Mouse (Mus musculus) CH12.LX (cell line): ENCODE data around the gene Cks2. TPM values are rescaled to one million over a fixed set of nuclear protein-coding genes. Genes with fewer than 3 reads are reported as not detected.

Experiments
- DNase-seq: peaks from one replicate; pipeline ENCODE4 v3.0.0-alpha.2; 2013; ENCODE audit errors: extremely low read depth
- H3K27ac ChIP-seq: 2 replicates; pipeline ENCODE4 v1.5.1; 2012; ENCODE audit warnings: low read depth, mild to moderate bottlenecking, control low read depth, moderate library complexity; ENCODE audit not compliant: insufficient read depth
- H3K27me3 ChIP-seq: replicated peaks from 2 replicates; pipeline ENCODE3; 2012; ENCODE audit warnings: inconsistent platforms
- H3K36me3 ChIP-seq, 2 experiments: replicated peaks in 1 of 2; 2 replicates each; pipeline versions ENCODE3 to v1.6.1; 2012; ENCODE audit warnings: inconsistent platforms in 1 of 2, low read length in 1 of 2, mild to moderate bottlenecking in 1 of 2, mixed read lengths in 1 of 2, moderate library complexity in 1 of 2; ENCODE audit not compliant: control insufficient read depth in 1 of 2, insufficient read depth in 1 of 2
- H3K4me1 ChIP-seq, 2 experiments: 2 replicates each; pipeline ENCODE4 v1.6.1; 2012; ENCODE audit warnings: inconsistent platforms in 1 of 2, moderate library complexity in 1 of 2; ENCODE audit not compliant: insufficient read depth in 2 of 2, control insufficient read depth in 1 of 2
- H3K4me2 ChIP-seq: 2 replicates; pipeline ENCODE4 v1.6.1; 2012; ENCODE audit warnings: low read depth, mild to moderate bottlenecking, control low read depth; ENCODE audit not compliant: poor library complexity, insufficient read depth, severe bottlenecking
- H3K4me3 ChIP-seq, 3 experiments: fragments of 150-350 bp in 1 of 3; sonication (generic) in 1 of 3; replicated peaks in 1 of 3; 2 replicates each; pipeline versions ENCODE3 to v1.5.1; 2011 to 2012; ENCODE audit warnings: low read depth in 2 of 3, low read length in 2 of 3, mild to moderate bottlenecking in 2 of 3, moderate library complexity in 2 of 3, control low read depth in 1 of 3, improper control_type of control experiment in 1 of 3, inconsistent platforms in 1 of 3, mixed read lengths in 1 of 3; ENCODE audit not compliant: poor library complexity in 1 of 3
- H3K79me2 ChIP-seq: replicated peaks from 2 replicates; pipeline ENCODE4 v1.6.1; 2012; ENCODE audit warnings: mild to moderate bottlenecking, moderate library complexity; ENCODE audit not compliant: control insufficient read depth, poor library complexity, insufficient read depth, severe bottlenecking; ENCODE audit errors: extremely low read depth
- H3K9ac ChIP-seq: 2 replicates; pipeline ENCODE4 v1.6.1; 2012; ENCODE audit warnings: low read depth, mild to moderate bottlenecking, control low read depth, moderate library complexity; ENCODE audit not compliant: insufficient read depth
- H3K9me3 ChIP-seq: replicated peaks from 2 replicates; pipeline ENCODE3; 2012; ENCODE audit warnings: low read length, inconsistent platforms, mixed read lengths
- CTCF ChIP-seq, 2 experiments: IDR thresholded peaks in 1 of 2; conservative IDR thresholded peaks in 1 of 2; 2 replicates each; pipeline ENCODE4 v1.5.1; 2011 to 2012; ENCODE audit warnings: low read depth in 2 of 2, low read length in 2 of 2, improper control_type of control experiment in 1 of 2, inconsistent platforms in 1 of 2, mild to moderate bottlenecking in 1 of 2, moderate library complexity in 1 of 2
- ELF1 ChIP-seq: IDR thresholded peaks from 2 replicates; pipeline ENCODE4 v1.6.1; 2014; ENCODE audit warnings: low read depth, mild to moderate bottlenecking, inconsistent platforms, low read length, improper control_type of control experiment
- GABPA ChIP-seq: IDR thresholded peaks from 2 replicates; pipeline ENCODE4 v1.6.1; 2012; ENCODE audit warnings: low read depth, low read length, improper control_type of control experiment, inconsistent platforms; ENCODE audit not compliant: insufficient replicate concordance
- HCFC1 ChIP-seq: IDR thresholded peaks from 2 replicates; pipeline ENCODE4 v1.6.1; 2012; ENCODE audit warnings: low read depth, mild to moderate bottlenecking, inconsistent platforms, low read length, improper control_type of control experiment
- IRF4 ChIP-seq: IDR thresholded peaks from 2 replicates; pipeline ENCODE4 v1.6.1; 2014; ENCODE audit warnings: low read depth, mild to moderate bottlenecking, inconsistent platforms, low read length, improper control_type of control experiment
- MAFK ChIP-seq: IDR thresholded peaks from 2 replicates; pipeline ENCODE4 v1.6.1; 2011; ENCODE audit warnings: low read length, improper control_type of control experiment; ENCODE audit not compliant: insufficient replicate concordance
- MAZ ChIP-seq: IDR thresholded peaks from 2 replicates; pipeline ENCODE4 v1.6.1; 2012; ENCODE audit warnings: low read depth, mild to moderate bottlenecking, inconsistent platforms, low read length, improper control_type of control experiment, moderate library complexity
- MEF2A ChIP-seq: IDR thresholded peaks from 2 replicates; pipeline ENCODE4 v1.6.1; 2014; ENCODE audit warnings: low read depth, mild to moderate bottlenecking, inconsistent platforms, low read length, improper control_type of control experiment, borderline replicate concordance
- MYC ChIP-seq: IDR thresholded peaks from 2 replicates; pipeline ENCODE4 v1.6.1; 2011; ENCODE audit warnings: low read depth, mild to moderate bottlenecking, improper control_type of control experiment, low read length
- NELFE ChIP-seq: IDR thresholded peaks from 2 replicates; pipeline ENCODE4 v1.6.1; 2011; ENCODE audit warnings: low read depth, low read length, improper control_type of control experiment
- PAX5 ChIP-seq: IDR thresholded peaks from 2 replicates; pipeline ENCODE4 v1.6.1; 2012; ENCODE audit warnings: low read length, inconsistent platforms, mixed read lengths
- POLR2AphosphoS2 ChIP-seq: IDR thresholded peaks from 2 replicates; pipeline ENCODE4 v1.6.1; 2011; ENCODE audit warnings: low read depth, low read length, improper control_type of control experiment
- SIN3A ChIP-seq: IDR thresholded peaks from 2 replicates; pipeline ENCODE4 v1.6.1; 2012; ENCODE audit warnings: low read length, improper control_type of control experiment, inconsistent platforms
- SMC3 ChIP-seq: IDR thresholded peaks from 2 replicates; pipeline ENCODE4 v1.6.1; 2011; ENCODE audit warnings: low read depth, low read length, improper control_type of control experiment
- TCF12 ChIP-seq: IDR thresholded peaks from 2 replicates; pipeline ENCODE4 v1.6.1; 2014; ENCODE audit warnings: low read depth, mild to moderate bottlenecking, inconsistent platforms, low read length, improper control_type of control experiment
- ZC3H11A ChIP-seq: IDR thresholded peaks from 2 replicates; pipeline ENCODE4 v1.6.1; 2012; ENCODE audit warnings: low read depth, mild to moderate bottlenecking, inconsistent platforms, low read length, improper control_type of control experiment
- ZKSCAN1 ChIP-seq: IDR thresholded peaks from 2 replicates; pipeline ENCODE4 v1.6.1; 2012; ENCODE audit warnings: low read depth, inconsistent platforms, low read length, improper control_type of control experiment, borderline replicate concordance
- ZMIZ1 ChIP-seq: IDR thresholded peaks from 2 replicates; pipeline ENCODE4 v1.6.1; 2012; ENCODE audit warnings: low read depth, mild to moderate bottlenecking, inconsistent platforms, low read length, improper control_type of control experiment
- ZNF384 ChIP-seq: IDR thresholded peaks from 2 replicates; pipeline ENCODE4 v1.6.1; 2012; ENCODE audit warnings: low read depth, low read length, improper control_type of control experiment, inconsistent platforms
- dilution Hi-C: fragments of 300-500 bp; cut with MboI; formaldehyde crosslinking; loops from 2 replicates; pipeline ENCODE4 v1.14.3; 2020; ENCODE audit warnings: low sequenced_read_pairs; ENCODE audit not compliant: extremely low pct_unique_long_range_greater_than_20kb, extremely low pct_ligation_motif_present
- in situ Hi-C: fragments of 300-500 bp; cut with MboI; formaldehyde crosslinking; loops from 3 replicates; pipeline ENCODE4 v1.14.3; 2019; ENCODE audit warnings: low sequenced_read_pairs, low pct_ligation_motif_present, low pct_unique_long_range_greater_than_20kb, mixed read lengths
- polyA plus RNA-seq: library from polyadenylated mRNA; unstranded; fragments of >175 nt; gene quantifications from 2 replicates; pipeline ENCODE4 v1.2.1, GENCODE M21; 2012; ENCODE audit warnings: low read depth; ENCODE audit not compliant: insufficient read length
- total RNA-seq, 2 experiments: library from RNA; depleted of rRNA; stranded (reverse); fragments of 300-350 nt in 1 of 2; fragments of >200 nt in 1 of 2; gene quantifications; 2 replicates each; pipeline ENCODE4 v1.2.3; 2012 to 2014

Cks2 gene
- total and polyA plus RNA-seq, 3 experiments, result 142 to 465 (median 143) TPM

DNA sequence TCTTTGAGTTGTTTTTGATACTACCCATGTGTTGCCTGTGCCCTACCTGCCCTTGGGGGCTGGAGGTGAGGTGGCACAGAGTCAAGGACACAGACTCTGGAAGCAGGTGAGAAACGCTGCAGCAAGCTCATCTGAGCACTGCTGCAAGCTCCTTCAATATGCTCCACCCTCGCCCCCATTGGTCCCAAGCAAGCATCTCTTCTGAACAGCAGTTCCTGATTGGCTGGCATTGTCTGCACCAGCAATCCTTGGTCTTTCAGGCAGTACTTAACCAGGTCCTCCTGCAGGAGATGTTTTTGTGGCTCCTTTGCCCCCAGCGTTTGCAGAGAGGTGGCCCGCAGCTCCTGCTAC is 41.2 kb upstream of the Cks2 start:
- H3K9me3 ChIP-seq, result no peaks in the 10 kb centered on the region
- no peak overlapping the region for H3K27ac ChIP-seq
- TF ChIP-seq NELFE, result no peak
- no peak for TF ChIP-seq MAZ
- no peak for TF ChIP-seq ZC3H11A
- no peak for TF ChIP-seq ZMIZ1
- TF ChIP-seq ZKSCAN1, result no peak
- no peak for TF ChIP-seq GABPA
- TF ChIP-seq MEF2A, result no peak
- no peak for TF ChIP-seq SIN3A
- TF ChIP-seq MYC, result no peak
- no peak for TF ChIP-seq ZNF384
- TF ChIP-seq MAFK, result no peak
- TF ChIP-seq CTCF (conservative IDR thresholded peaks at IDR 0.05 in 1 of 2, IDR thresholded peaks at IDR 0.05 in 1 of 2; ENCODE audit: low read depth in 2 of 2, low read length in 2 of 2), result no peak
- no peak overlapping the region for H3K4me2 ChIP-seq
- no peak for DNase-seq
- peaks cover 5 to 11% of the 10 kb centered on the region in 2 experiments; a peak in 3 of 4 replicates for H3K4me1 ChIP-seq
- no peaks in the 10 kb centered on the region for H3K27me3 ChIP-seq
- in situ Hi-C loops, result loop anchor here (25.0 kb wide), 2 partner anchors 142 to 417 kb away; no protein-coding TSS in a partner anchor
- dilution Hi-C loops, result no loop called here
- no peaks in the 10 kb centered on the region for H3K79me2 ChIP-seq
- H3K36me3 ChIP-seq, result no peaks in the 10 kb centered on the region
- no peak overlapping the region for H3K4me3 ChIP-seq
- H3K9ac ChIP-seq, result no peak overlapping the region

DNA sequence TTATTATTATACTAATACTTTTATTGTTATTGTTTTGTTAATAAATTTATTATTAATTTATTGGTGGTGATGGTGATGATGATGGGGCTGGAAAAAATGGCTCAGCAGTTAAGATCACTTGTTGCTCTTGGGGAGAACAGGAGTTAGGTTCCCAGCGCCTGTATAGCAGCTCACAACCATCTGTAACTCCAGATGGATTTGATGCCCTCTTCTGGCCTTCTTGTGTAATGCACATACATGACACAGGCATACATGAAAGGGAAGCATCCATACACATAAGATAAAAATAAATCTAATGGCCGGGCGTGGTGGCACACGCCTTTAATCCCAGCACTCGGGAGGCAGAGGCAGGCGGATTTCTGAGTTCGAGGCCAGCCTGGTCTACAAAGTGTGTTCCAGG is 35.8 kb upstream of the Cks2 start:
- in situ Hi-C loops, result loop anchor here (25.0 kb wide), 2 partner anchors 147 to 422 kb away; no protein-coding TSS in a partner anchor

DNA sequence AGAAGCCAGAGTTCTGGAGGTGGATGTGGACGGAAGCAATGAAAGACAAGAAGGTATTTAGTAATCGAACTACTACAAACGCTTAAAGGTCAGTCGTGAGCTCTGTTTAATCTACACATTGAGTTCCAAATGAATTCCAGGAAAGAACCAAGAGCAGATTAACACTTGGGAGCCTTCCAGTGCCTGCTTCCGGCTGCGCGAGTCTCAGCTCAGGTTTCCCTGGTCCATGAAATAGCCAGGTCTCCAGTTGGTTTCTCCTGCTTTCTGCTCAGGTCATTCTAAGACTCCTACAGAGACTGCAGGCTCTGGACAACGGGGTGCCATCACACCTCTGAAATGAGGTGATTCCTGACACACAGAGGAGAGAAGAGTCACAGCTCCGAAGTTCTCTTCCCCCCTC is 34.0 kb upstream of the Cks2 start:
- H3K4me1 ChIP-seq, result peaks cover 3 to 12% of the 10 kb centered on the region in 2 experiments; a peak in 1 of 4 replicates
- H3K9me3 ChIP-seq, result no peaks in the 10 kb centered on the region
- H3K9ac ChIP-seq, result no peak overlapping the region
- H3K4me2 ChIP-seq, result no peak overlapping the region
- dilution Hi-C loops, result no loop called here
- H3K27me3 ChIP-seq, result no peaks in the 10 kb centered on the region
- no peak overlapping the region for H3K4me3 ChIP-seq
- H3K79me2 ChIP-seq, result no peaks in the 10 kb centered on the region
- in situ Hi-C loops, result loop anchor here (25.0 kb wide), 2 partner anchors 149 to 424 kb away; no protein-coding TSS in a partner anchor
- no peaks in the 10 kb centered on the region for H3K36me3 ChIP-seq
- DNase-seq, result no peak
- TF ChIP-seq IRF4, result no peak
- no peak for TF ChIP-seq TCF12
- TF ChIP-seq POLR2AphosphoS2, result no peak
- TF ChIP-seq GABPA, result no peak
- TF ChIP-seq ELF1, result no peak
- TF ChIP-seq MAZ, result no peak
- no peak for TF ChIP-seq PAX5
- no peak for TF ChIP-seq HCFC1
- TF ChIP-seq ZKSCAN1, result no peak
- H3K27ac ChIP-seq, result no peak overlapping the region

More for the DNA sequence above, 35.8 kb upstream of the Cks2 start:
- H3K4me3 ChIP-seq, result no peak overlapping the region
- H3K9me3 ChIP-seq, result no peaks in the 10 kb centered on the region
- TF ChIP-seq ELF1 (no peak), SMC3 (0 out of 2 replicates have a peak, but pooled peaks have one; percentile 6)
- dilution Hi-C loops, result no loop called here
- H3K27ac ChIP-seq, result no peak overlapping the region
- H3K79me2 ChIP-seq, result no peaks in the 10 kb centered on the region
- peaks cover 0 to 12% of the 10 kb centered on the region in 2 experiments; a peak in 1 of 4 replicates for H3K4me1 ChIP-seq
- no peak overlapping the region for H3K4me2 ChIP-seq
- H3K9ac ChIP-seq, result no peak overlapping the region
- no peaks in the 10 kb centered on the region for H3K27me3 ChIP-seq
- DNase-seq, result peak; percentile 4
- no peaks in the 10 kb centered on the region for H3K36me3 ChIP-seq
